Mouse (Mus musculus) olfactory bulb, adult 2 months (tissue): ENCODE results near the gene Mus81. TPM values are rescaled to one million over a fixed set of nuclear protein-coding genes. Genes with fewer than 3 reads are reported as not detected.
A peak's percentile ranks its signal among the peaks of the same experiment; 100 is the strongest.

Experiments used
- H3K27ac ChIP-seq: fragments of 200-500 bp; 2 replicates; pipeline ENCODE4 v1.5.1; 2012; ENCODE audit warnings: low read depth, low read length; ENCODE audit not compliant: insufficient read depth
- H3K4me1 ChIP-seq: fragments of 200-500 bp; 2 replicates; pipeline ENCODE4 v1.6.1; 2012; ENCODE audit warnings: low read length; ENCODE audit not compliant: control insufficient read depth, insufficient read depth
- H3K4me3 ChIP-seq: fragments of 200-500 bp; 2 replicates; pipeline ENCODE4 v1.5.1; 2012; ENCODE audit warnings: mild to moderate bottlenecking, low read depth, low read length, moderate library complexity; ENCODE audit not compliant: insufficient read depth
- CTCF ChIP-seq: fragments of 200-500 bp; IDR thresholded peaks from 2 replicates; pipeline ENCODE4 v1.5.1; 2012; ENCODE audit warnings: low read depth, mild to moderate bottlenecking, low read length, moderate library complexity; ENCODE audit not compliant: insufficient read depth
- POLR2A ChIP-seq: fragments of 200-500 bp; IDR thresholded peaks from 2 replicates; pipeline ENCODE4 v1.6.1; 2012; ENCODE audit warnings: mild to moderate bottlenecking, low read depth, low read length, moderate library complexity; ENCODE audit not compliant: insufficient read depth
- WGBS: fragments of 180-500 bp; shearing (Covaris S2); methylation state at CpG from one replicate; pipeline ENCODE4 v1.1.7; 2018; 5-methylcytosine and 5-hydroxymethylcytosine counted together
- polyA plus RNA-seq: library from polyadenylated mRNA; stranded (reverse); fragments of >200 nt; gene quantifications from 2 replicates; pipeline ENCODE4 v1.2.4, GENCODE M21; 2012; ENCODE audit warnings: low replicate concordance; ENCODE audit not compliant: missing spikeins, insufficient read depth, insufficient read length

Mus81 gene
- polyA plus RNA-seq, 1 experiment = not detected

GRCm38 (mm10) chr19:5475069-5475714 is 13.0 kb downstream of the Mus81 start:
- H3K4me3 ChIP-seq = peak overlapping the region; percentile 53
- H3K27ac ChIP-seq = peak overlapping the region; percentile 52
- TF ChIP-seq CTCF = no peak
- no peak for TF ChIP-seq POLR2A
- WGBS = 17% methylated on average over 13 of the region's 13 CpGs
- H3K4me1 ChIP-seq = peaks cover 37% of the 10 kb centered on the region

- Histone ChIP-seq H3K4me1 (peaks cover 39% of the 10 kb centered on the region), H3K4me3 (peak overlapping the region; percentile 53), H3K27ac (peak overlapping the region; percentile 52)
- 1% methylated on average over 56 of the region's 68 CpGs for WGBS
- TF ChIP-seq POLR2A (no peak), CTCF (no peak)
These were observed 13.7 kb downstream of the Mus81 start for GRCm38 (mm10) chr19:5474281-5475068.

GRCm38 (mm10) chr19:5473720-5474119 is 14.5 kb downstream of the Mus81 start, which contains the start of gene Efemp2:
Gene Efemp2, plus strand, starts transcription at chr19:5473954.
- Histone ChIP-seq H3K4me1 (peaks cover 39% of the 10 kb centered on the region), H3K27ac (peak within 1 kb of the TSS; percentile 52; the same call in 1 of the 2 replicates), H3K4me3 (peak within 1 kb of the TSS; percentile 53)
- WGBS = 1% methylated on average over 22 of the region's 22 CpGs
- TF ChIP-seq POLR2A = no peak
- TF ChIP-seq CTCF = no peak

DNA sequence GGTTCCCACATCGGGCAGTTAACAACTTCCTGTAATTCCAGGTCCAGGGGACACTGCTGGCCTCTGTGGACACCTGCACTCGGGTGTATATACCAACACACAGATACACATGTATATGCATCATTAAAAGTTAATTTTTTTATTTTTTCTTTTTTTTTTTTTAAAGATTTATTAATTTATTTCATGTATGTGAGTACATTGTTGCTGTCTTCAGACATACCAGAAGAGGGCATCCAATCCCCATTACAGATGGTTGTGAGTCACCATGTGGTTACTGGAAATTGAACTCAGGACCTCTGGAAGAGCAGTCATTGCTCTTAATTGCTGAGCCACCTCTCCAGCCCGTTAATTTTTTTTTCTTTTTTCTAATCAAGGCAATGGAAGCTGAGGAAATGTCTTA is 15.3 kb downstream of the Mus81 start:
- H3K4me3 ChIP-seq = no peak overlapping the region
- peaks cover 40% of the 10 kb centered on the region for H3K4me1 ChIP-seq
- TF ChIP-seq CTCF (no peak), POLR2A (no peak)
- WGBS = 77% methylated on average over 3 of the region's 3 CpGs
- H3K27ac ChIP-seq = no peak overlapping the region

DNA sequence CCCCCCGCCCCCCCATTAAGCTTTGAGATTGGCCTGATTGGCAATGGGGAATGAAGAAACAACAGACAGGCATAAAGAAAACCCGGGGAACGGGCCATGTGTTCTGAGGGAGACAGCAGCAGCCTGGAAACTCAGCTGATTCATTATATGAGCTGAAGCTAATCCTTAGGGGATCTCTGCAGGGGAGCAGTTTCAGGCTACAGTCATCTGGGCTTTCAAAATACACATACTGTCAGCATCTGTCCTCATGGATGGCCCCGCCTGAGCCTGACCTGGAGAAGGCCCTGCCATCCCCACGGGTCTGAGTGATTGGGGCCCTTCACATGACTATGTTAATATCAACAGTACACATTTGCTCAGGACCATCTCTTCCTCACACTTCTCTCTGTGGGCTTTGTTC is 16.4 kb downstream of the Mus81 start:
- 35% methylated on average over 5 of the region's 5 CpGs for WGBS

GRCm38 (mm10) chr19:5468374-5468773 is 19.8 kb downstream of the Mus81 start, which contains the start of gene Ctsw:
Gene Ctsw, minus strand, starts transcription at chr19:5468507.
- TF ChIP-seq CTCF (no peak), POLR2A (no peak)
- WGBS = 52% methylated on average over 5 of the region's 5 CpGs
- Histone ChIP-seq H3K27ac (no peak within 1 kb of the TSS), H3K4me1 (peaks cover 25% of the 10 kb centered on the region), H3K4me3 (no peak within 1 kb of the TSS)

More for the DNA sequence above, 16.4 kb downstream of the Mus81 start:
- Histone ChIP-seq H3K27ac (no peak overlapping the region), H3K4me3 (no peak overlapping the region), H3K4me1 (peaks cover 30% of the 10 kb centered on the region)
- TF ChIP-seq POLR2A (no peak), CTCF (no peak)

DNA sequence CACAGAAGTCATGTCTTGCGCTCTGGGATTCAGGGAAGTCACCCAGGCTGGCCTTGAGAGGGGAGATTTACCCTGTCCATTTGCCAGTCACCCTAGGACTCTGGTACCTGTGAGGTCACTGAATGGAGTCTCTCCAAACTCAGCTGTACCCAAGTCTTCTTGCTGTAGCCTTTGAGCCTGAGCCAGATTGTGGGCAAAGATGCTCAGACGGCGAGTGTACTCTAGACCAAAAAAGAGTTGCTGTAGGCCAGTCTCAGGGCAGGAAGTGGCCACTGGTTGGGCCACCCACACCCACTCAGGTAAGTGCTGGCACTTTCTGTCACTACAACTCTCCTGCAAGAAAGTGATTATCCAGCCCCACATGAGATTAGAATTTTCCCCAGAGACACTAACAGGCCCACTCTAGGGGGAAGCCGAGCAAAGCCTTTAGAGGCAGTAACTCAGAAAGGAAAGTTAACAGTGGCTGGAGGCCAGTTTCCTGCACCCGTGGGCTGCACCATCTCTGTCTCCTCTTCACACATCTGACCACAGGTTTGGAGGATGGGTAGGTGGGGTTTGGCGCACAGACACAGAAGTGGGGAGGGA is 21.2 kb downstream of the Mus81 start:
- no peak overlapping the region for H3K4me3 ChIP-seq
- peaks cover 25% of the 10 kb centered on the region for H3K4me1 ChIP-seq
- 89% methylated on average over 6 of the region's 6 CpGs for WGBS

DNA sequence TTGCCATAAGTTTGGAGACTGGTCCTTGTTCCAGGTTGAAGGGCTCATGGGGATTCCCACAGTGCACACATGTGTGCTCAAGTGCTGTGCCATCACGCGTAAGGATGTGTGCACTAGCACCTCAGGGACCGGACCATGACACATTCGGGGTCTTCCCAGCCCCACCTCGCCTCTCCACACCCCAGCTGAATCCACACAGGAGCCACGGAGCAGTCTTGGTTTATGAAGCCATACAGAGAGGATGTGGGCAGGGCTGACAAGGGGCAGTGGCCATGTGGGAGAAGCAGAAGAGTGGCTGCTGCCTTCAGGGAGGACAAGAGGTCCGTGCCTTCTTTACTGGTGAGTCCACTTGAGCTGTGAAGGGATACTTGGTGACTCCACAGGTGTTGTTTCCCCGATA is 23.2 kb downstream of the Mus81 start:
- H3K4me3 ChIP-seq = no peak overlapping the region; the same call in 1 of the 2 replicates
- no peak overlapping the region for H3K27ac ChIP-seq
- peaks cover 23% of the 10 kb centered on the region for H3K4me1 ChIP-seq
- 92% methylated on average over 8 of the region's 8 CpGs for WGBS
- TF ChIP-seq POLR2A = no peak
- no peak for TF ChIP-seq CTCF

More for the DNA sequence above, 21.2 kb downstream of the Mus81 start:
- no peak overlapping the region for H3K27ac ChIP-seq
- TF ChIP-seq POLR2A (no peak), CTCF (no peak)
